Comparison of ENCODE assay signal across 9 mouse cellular contexts in genomic region chr15:27788122-27788759, GRCm38 (mm10).
A peak's percentile ranks its signal among the peaks of the same experiment; 100 is the strongest.
DNase-seq lines count a peak whose midpoint lies in the region; ATAC-seq lines count a peak whose summit lies in the region.
"Had no signal": no experiment of that assay in that cellular context is flagged by ENCODE, and none has a peak within 500 bp of the region (broad histone marks: within the 10 kb centered on the region; RNA-seq: fewer than 3 reads in every experiment).

No protein-coding gene starts in this region.

- DNase-seq in kidney, postnatal 10 days = no peak
- DNase-seq in embryonic facial prominence, embryonic 10.5 days (ENCODE audit: low spot score) = peak; percentile 71
- no peak for DNase-seq in liver, embryonic 13.5 days
- DNase-seq in layer of hippocampus, adult 9-10 months (ENCODE audit: low spot score) = no peak

- H3K4me1 ChIP-seq in kidney, embryonic 16.5 days (ENCODE audit: insufficient read depth, low read length) = peaks cover 80% of the 10 kb centered on the region
- peaks cover 91% of the 10 kb centered on the region for H3K4me1 ChIP-seq in embryonic facial prominence, embryonic 10.5 days
- peaks cover 75% of the 10 kb centered on the region for H3K4me1 ChIP-seq in heart, embryonic 16.5 days (ENCODE audit: control insufficient read depth, insufficient read depth, low read length)
- H3K4me1 ChIP-seq in liver, embryonic 13.5 days (replicated peaks) = peaks cover 19% of the 10 kb centered on the region
- peaks cover 90% of the 10 kb centered on the region for H3K4me1 ChIP-seq in neural tube, embryonic 15.5 days

- peak overlapping the region; percentile 49 for H3K4me2 ChIP-seq in kidney, embryonic 16.5 days (replicated peaks; ENCODE audit: low read depth, low read length)
- peak overlapping the region; percentile 58 for H3K4me2 ChIP-seq in heart, embryonic 16.5 days (ENCODE audit: low read depth, low read length)
- no peak overlapping the region for H3K4me2 ChIP-seq in liver, embryonic 13.5 days
- H3K4me2 ChIP-seq in neural tube, embryonic 15.5 days = peak overlapping the region; percentile 49

- peak overlapping the region; percentile 46 for H3K4me3 ChIP-seq in kidney, embryonic 16.5 days (ENCODE audit: low read length)
- peak overlapping the region; percentile 59 for H3K4me3 ChIP-seq in embryonic facial prominence, embryonic 10.5 days
- H3K4me3 ChIP-seq in heart, embryonic 16.5 days (ENCODE audit: low read length) = peak overlapping the region; percentile 58
- H3K4me3 ChIP-seq in liver, embryonic 13.5 days (replicated peaks) = peak overlapping the region; percentile 25; the same call in 1 of the 2 replicates
- H3K4me3 ChIP-seq in neural tube, embryonic 15.5 days (replicated peaks) = peak overlapping the region; percentile 36
- H3K4me3 ChIP-seq: erythroblast, embryonic 14.5 days had no signal

- peak; percentile 62 for ATAC-seq in kidney, embryonic 16.5 days (ENCODE audit: low FRiP score, low TSS enrichment)
- peak; percentile 56 for ATAC-seq in heart, embryonic 16.5 days (replicated peaks; ENCODE audit: extremely low read depth, insufficient read depth, low FRiP score)
- no peak for ATAC-seq in liver, embryonic 13.5 days (ENCODE audit: low read depth)
- peak; percentile 18 for ATAC-seq in neural tube, embryonic 15.5 days (ENCODE audit: low FRiP score)
- no peak for ATAC-seq in granulocyte monocyte progenitor cell, adult 5-6 weeks (replicated peaks; ENCODE audit: poor library complexity, severe bottlenecking)

- no peaks in the 10 kb centered on the region for H3K9me3 ChIP-seq in kidney, embryonic 16.5 days (ENCODE audit: low read length)
- H3K9me3 ChIP-seq in embryonic facial prominence, embryonic 10.5 days = no peaks in the 10 kb centered on the region
- no peaks in the 10 kb centered on the region for H3K9me3 ChIP-seq in heart, embryonic 16.5 days (replicated peaks; ENCODE audit: control insufficient read depth, low read length)
- no peaks in the 10 kb centered on the region for H3K9me3 ChIP-seq in liver, embryonic 13.5 days (replicated peaks)
- H3K9me3 ChIP-seq in neural tube, embryonic 15.5 days (replicated peaks) = no peaks in the 10 kb centered on the region

- H3K27me3 ChIP-seq in kidney, embryonic 16.5 days (ENCODE audit: insufficient read depth, low read length) = no peaks in the 10 kb centered on the region
- H3K27me3 ChIP-seq in embryonic facial prominence, embryonic 10.5 days (replicated peaks; ENCODE audit: low read depth, poor library complexity, severe bottlenecking) = no peaks in the 10 kb centered on the region
- no peaks in the 10 kb centered on the region for H3K27me3 ChIP-seq in heart, embryonic 16.5 days (ENCODE audit: control insufficient read depth, insufficient read depth, low read length)
- no peaks in the 10 kb centered on the region for H3K27me3 ChIP-seq in liver, embryonic 13.5 days
- no peaks in the 10 kb centered on the region for H3K27me3 ChIP-seq in neural tube, embryonic 15.5 days (replicated peaks)

- peak overlapping the region; percentile 66 for H3K9ac ChIP-seq in kidney, embryonic 16.5 days (replicated peaks; ENCODE audit: low read length)
- H3K9ac ChIP-seq in heart, embryonic 16.5 days (ENCODE audit: low read length) = peak overlapping the region; percentile 77
- H3K9ac ChIP-seq in liver, embryonic 13.5 days = no peak overlapping the region
- H3K9ac ChIP-seq in neural tube, embryonic 15.5 days (replicated peaks) = peak overlapping the region; percentile 38

- H3K27ac ChIP-seq in kidney, embryonic 16.5 days (ENCODE audit: low read length) = peak overlapping the region; percentile 80
- H3K27ac ChIP-seq in embryonic facial prominence, embryonic 10.5 days (replicated peaks) = peak overlapping the region; percentile 92
- H3K27ac ChIP-seq in heart, embryonic 16.5 days (ENCODE audit: low read length) = peak overlapping the region; percentile 89
- peak overlapping the region; percentile 23; the same call in 1 of the 2 replicates for H3K27ac ChIP-seq in liver, embryonic 13.5 days
- peak overlapping the region; percentile 85 for H3K27ac ChIP-seq in neural tube, embryonic 15.5 days (replicated peaks)

- 17% methylated on average over 17 of the region's 17 CpGs for WGBS in kidney, embryonic 16.5 days
- WGBS in embryonic facial prominence, embryonic 10.5 days = 32% methylated on average over 17 of the region's 17 CpGs
- 14% methylated on average over 17 of the region's 17 CpGs for WGBS in heart, embryonic 16.5 days
- 71% methylated on average over 17 of the region's 17 CpGs for WGBS in liver, embryonic 13.5 days (ENCODE audit: insufficient replicate concordance)
- 23% methylated on average over 17 of the region's 17 CpGs for WGBS in neural tube, embryonic 15.5 days

- H3K36me3 ChIP-seq in kidney, embryonic 16.5 days (ENCODE audit: insufficient read depth, low read length) = no peaks in the 10 kb centered on the region
- H3K36me3 ChIP-seq in embryonic facial prominence, embryonic 10.5 days (replicated peaks) = peaks cover 8% of the 10 kb centered on the region; the same call in 1 of the 2 replicates
- no peaks in the 10 kb centered on the region for H3K36me3 ChIP-seq in heart, embryonic 16.5 days (ENCODE audit: control insufficient read depth, insufficient read depth)
- no peaks in the 10 kb centered on the region for H3K36me3 ChIP-seq in liver, embryonic 13.5 days
- no peaks in the 10 kb centered on the region for H3K36me3 ChIP-seq in neural tube, embryonic 15.5 days

Comparison
In these comparisons a context has a peak if more than half of its experiments do, and no peak if none do; other contexts are left out.
1. ATAC-seq: peak in kidney, embryonic 16.5 days (single experiment), heart, embryonic 16.5 days (single experiment) and neural tube, embryonic 15.5 days (single experiment); none in liver, embryonic 13.5 days (single experiment) and granulocyte monocyte progenitor cell, adult 5-6 weeks (single experiment).
2. H3K27ac ChIP-seq: peak in every context shown above with its lines; median percentile 92 in embryonic facial prominence, embryonic 10.5 days; 89 in heart, embryonic 16.5 days; 85 in neural tube, embryonic 15.5 days; 80 in kidney, embryonic 16.5 days; 23 in liver, embryonic 13.5 days.
3. Peak in every context shown above with its lines, with median percentiles within 50 percentile points of each other: H3K4me3 ChIP-seq.